Mouse (Mus musculus): Measurements from ENCODE around the gene Etv6.

- TF ChIP-seq POLR2A (IDR thresholded peaks at IDR 0.05; ENCODE audit: insufficient read depth, low read depth, low read length) (no peak), CTCF (IDR thresholded peaks at IDR 0.05) (no peak)
Measured at GRCm38 (mm10) chr6:134142700-134143099, 107.2 kb downstream of the Etv6 start.

Data from heart, adult 2 months (tissue).